Mouse (Mus musculus) hindbrain, embryonic 13.5 days (tissue): ENCODE results near the gene Med25. TPM values are rescaled to one million over a fixed set of nuclear protein-coding genes. Genes with fewer than 3 reads are reported as not detected.

ENCODE experiments used
- ATAC-seq: fragments of 200-750 bp; cut with Nextera tagmentation; 2 replicates; pipeline ENCODE4 v1.8.0; 2017; ENCODE audit warnings: moderate TSS enrichment; ENCODE audit not compliant: low FRiP score
- H3K27ac ChIP-seq: fragments of 300-500 bp; sonication (generic); 2 replicates; pipeline ENCODE4 v1.5.1; 2015; ENCODE audit warnings: inconsistent platforms, mild to moderate bottlenecking, moderate library complexity
- H3K27me3 ChIP-seq: fragments of 300-500 bp; sonication (generic); 2 replicates; pipeline ENCODE4 v1.6.1; 2015; ENCODE audit warnings: mild to moderate bottlenecking, inconsistent platforms
- H3K36me3 ChIP-seq: fragments of 300-500 bp; sonication (generic); 2 replicates; pipeline ENCODE4 v1.6.1; 2015; ENCODE audit warnings: mild to moderate bottlenecking, inconsistent platforms
- H3K4me1 ChIP-seq: fragments of 300-500 bp; sonication (generic); replicated peaks from 2 replicates; pipeline ENCODE4 v1.6.1; 2015; ENCODE audit warnings: inconsistent platforms
- H3K4me2 ChIP-seq: fragments of 300-500 bp; sonication (generic); 2 replicates; pipeline ENCODE4 v1.6.1; 2015; ENCODE audit warnings: inconsistent platforms, mild to moderate bottlenecking, moderate library complexity
- H3K4me3 ChIP-seq: fragments of 300-500 bp; sonication (generic); 2 replicates; pipeline ENCODE4 v1.5.1; 2015; ENCODE audit warnings: mild to moderate bottlenecking, inconsistent platforms
- H3K9ac ChIP-seq: fragments of 300-500 bp; sonication (generic); 2 replicates; pipeline ENCODE4 v1.6.1; 2015; ENCODE audit warnings: mild to moderate bottlenecking, inconsistent platforms
- H3K9me3 ChIP-seq: fragments of 300-500 bp; sonication (generic); 2 replicates; pipeline ENCODE4 v1.6.1; 2016; ENCODE audit warnings: inconsistent platforms
- WGBS: fragments of 180-500 bp; shearing (Covaris S2); methylation state at CpG from one replicate; pipeline ENCODE4 v1.1.7; 2015; 5-methylcytosine and 5-hydroxymethylcytosine counted together
- polyA plus RNA-seq: library from polyadenylated mRNA; unstranded; fragments of >200 nt; fragmentation: Nextera tagmentation; extraction: Ambion mirVana; gene quantifications from 2 replicates; pipeline ENCODE4 v1.2.1, GENCODE M21; 2015

The Med25 gene
- polyA plus RNA-seq, 1 experiment from 2014 or later, result 142 TPM

DNA sequence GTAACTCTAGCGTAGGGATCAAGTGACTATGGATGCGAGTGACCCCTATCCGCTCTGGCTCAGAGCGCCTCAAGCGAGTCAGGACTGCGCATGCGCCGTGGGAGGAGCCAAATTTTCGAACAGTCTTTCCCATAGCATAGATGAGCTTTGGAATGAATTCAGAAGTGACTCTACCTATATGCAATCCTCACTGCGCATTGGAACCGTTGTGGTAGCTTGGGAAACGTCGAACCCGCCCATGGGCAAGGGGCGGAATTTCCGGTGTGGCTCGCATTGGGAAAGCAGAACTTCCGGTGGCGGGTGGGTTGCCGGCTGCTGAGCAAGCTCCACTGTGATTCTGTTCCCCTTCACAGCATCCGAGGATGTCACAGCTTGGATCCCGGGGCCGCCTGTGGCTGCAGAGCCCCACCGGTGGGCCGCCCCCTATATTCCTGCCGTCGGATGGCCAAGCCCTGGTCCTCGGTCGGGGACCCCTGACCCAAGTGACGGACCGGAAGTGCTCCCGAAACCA, 35.4 kb downstream of the Med25 start, which contains the start of gene Pnkp:
TSS of gene Pnkp (plus strand) at position 98 of the 511 bp plus-strand sequence.
- peak; percentile 44 for ATAC-seq
- peaks cover 76% of the 10 kb centered on the region for H3K4me1 ChIP-seq
- peak within 1 kb of the TSS; percentile 96 for H3K27ac ChIP-seq
- peak within 1 kb of the TSS; percentile 92 for H3K4me2 ChIP-seq
- H3K4me3 ChIP-seq, result peak within 1 kb of the TSS; percentile 70
- no peaks in the 10 kb centered on the region for H3K9me3 ChIP-seq
- no peaks in the 10 kb centered on the region for H3K27me3 ChIP-seq
- WGBS, result under 1% methylated on average over 32 of the region's 32 CpGs
- peak within 1 kb of the TSS; percentile 92 for H3K9ac ChIP-seq
- peaks cover 30% of the 10 kb centered on the region for H3K36me3 ChIP-seq

DNA sequence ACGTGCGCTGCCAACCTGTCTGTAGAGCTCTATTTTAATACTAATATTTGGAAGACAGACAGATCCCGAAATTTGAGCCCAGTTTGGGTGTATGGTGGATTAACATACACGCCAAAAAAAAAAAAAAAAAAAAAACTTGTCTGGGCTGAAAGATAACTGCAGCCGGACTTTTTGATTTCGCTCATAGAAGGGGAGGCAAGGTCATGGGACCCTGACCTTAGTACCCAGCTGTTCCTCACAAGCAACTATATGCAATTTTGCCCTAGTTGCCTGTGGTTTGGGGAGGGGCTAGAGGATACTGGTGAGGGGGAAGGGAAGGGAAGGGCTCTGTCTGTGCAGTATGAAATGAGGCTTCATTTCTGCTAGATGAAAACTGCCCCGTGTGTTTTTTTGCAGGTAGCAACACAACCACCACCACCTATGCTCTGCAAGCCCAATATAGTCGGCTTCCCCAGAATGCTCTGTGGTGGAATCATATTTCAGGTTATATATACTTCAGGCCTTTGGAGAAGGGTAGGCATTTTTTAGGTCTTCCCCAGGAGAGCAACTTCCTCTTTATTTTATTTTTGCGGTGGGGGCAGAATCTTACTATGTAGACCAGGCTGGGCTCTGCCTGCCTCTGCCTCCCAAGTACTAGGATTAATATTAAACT, 36.1 kb downstream of the Med25 start:
- peak overlapping the region; percentile 70 for H3K4me3 ChIP-seq
- 69% methylated on average over 9 of the region's 9 CpGs for WGBS
- H3K27me3 ChIP-seq, result no peaks in the 10 kb centered on the region
- H3K9me3 ChIP-seq, result no peaks in the 10 kb centered on the region
- ATAC-seq, result no peak
- H3K4me1 ChIP-seq, result peaks cover 81% of the 10 kb centered on the region
- H3K4me2 ChIP-seq, result peak overlapping the region; percentile 92
- peak overlapping the region; percentile 96 for H3K27ac ChIP-seq
- peak overlapping the region; percentile 92; the same call in 1 of the 2 replicates for H3K9ac ChIP-seq
- H3K36me3 ChIP-seq, result peaks cover 28% of the 10 kb centered on the region

DNA sequence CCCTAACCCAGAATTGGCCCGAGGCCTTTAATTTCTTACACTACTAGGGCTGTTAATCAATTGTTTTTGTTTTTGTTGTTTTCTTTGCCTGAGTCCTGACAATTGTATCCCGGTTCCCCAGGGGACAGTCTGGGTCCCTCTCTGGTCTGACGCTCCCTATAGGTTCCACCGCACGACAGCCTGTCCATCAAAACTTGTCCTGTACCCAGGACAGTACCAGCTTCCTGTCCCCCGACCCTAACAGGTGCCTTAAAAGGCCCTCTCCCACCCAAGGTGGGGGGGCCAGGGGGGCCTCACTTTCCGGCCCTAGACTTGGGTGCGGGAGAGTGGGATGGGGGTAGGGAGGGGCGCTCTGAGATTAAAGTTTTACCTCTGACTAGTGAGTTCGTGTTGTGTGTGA, 37.5 kb downstream of the Med25 start:
- H3K27ac ChIP-seq, result peak overlapping the region; percentile 95
- no peaks in the 10 kb centered on the region for H3K9me3 ChIP-seq
- peak overlapping the region; percentile 78 for H3K9ac ChIP-seq
- no peaks in the 10 kb centered on the region for H3K27me3 ChIP-seq
- peaks cover 79% of the 10 kb centered on the region for H3K4me1 ChIP-seq
- peaks cover 22% of the 10 kb centered on the region for H3K36me3 ChIP-seq
- no peak for ATAC-seq
- peak overlapping the region; percentile 72 for H3K4me2 ChIP-seq
- 37% methylated on average over 10 of the region's 10 CpGs for WGBS
- H3K4me3 ChIP-seq, result peak overlapping the region; percentile 45

DNA sequence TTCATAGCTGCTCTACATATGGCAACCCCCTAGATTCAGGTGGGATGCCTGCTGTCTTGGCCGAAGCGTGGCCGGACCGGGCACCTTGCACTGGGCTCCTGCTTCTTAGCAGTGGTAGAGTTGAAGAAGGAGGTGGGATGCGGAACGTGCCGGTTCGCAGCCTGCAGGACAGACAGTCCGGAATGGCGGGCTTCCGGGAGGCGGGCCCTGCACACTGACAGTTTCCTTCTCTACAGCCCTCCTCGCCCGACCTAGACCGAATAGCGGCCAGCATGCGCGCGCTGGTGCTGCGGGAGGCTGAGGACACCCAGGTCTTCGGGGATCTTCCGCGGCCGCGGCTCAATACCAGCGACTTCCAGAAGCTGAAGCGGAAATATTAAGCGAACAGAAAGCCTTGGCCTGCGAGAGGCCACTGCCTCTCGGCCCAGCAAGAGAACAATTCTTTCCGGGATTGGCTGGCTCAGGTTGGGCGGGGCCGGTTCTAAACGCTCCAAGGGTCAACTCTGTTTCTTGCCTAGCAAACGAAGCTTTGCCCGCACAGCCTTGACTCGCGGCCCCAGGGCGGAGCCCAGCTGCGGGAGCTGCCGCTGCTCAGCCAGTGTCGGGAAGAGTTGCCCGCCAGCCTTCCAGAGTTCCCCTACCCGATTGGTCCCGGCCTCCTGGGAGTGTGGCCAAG, 38.0 kb downstream of the Med25 start:
- Histone ChIP-seq H3K9me3 (no peaks in the 10 kb centered on the region), H3K9ac (peak overlapping the region; percentile 78), H3K4me3 (peak overlapping the region; percentile 45), H3K4me1 (peaks cover 75% of the 10 kb centered on the region), H3K27ac (peak overlapping the region; percentile 95), H3K36me3 (peaks cover 21% of the 10 kb centered on the region), H3K4me2 (peak overlapping the region; percentile 72), H3K27me3 (no peaks in the 10 kb centered on the region)
- no peak for ATAC-seq
- under 1% methylated on average over 45 of the region's 45 CpGs for WGBS

DNA sequence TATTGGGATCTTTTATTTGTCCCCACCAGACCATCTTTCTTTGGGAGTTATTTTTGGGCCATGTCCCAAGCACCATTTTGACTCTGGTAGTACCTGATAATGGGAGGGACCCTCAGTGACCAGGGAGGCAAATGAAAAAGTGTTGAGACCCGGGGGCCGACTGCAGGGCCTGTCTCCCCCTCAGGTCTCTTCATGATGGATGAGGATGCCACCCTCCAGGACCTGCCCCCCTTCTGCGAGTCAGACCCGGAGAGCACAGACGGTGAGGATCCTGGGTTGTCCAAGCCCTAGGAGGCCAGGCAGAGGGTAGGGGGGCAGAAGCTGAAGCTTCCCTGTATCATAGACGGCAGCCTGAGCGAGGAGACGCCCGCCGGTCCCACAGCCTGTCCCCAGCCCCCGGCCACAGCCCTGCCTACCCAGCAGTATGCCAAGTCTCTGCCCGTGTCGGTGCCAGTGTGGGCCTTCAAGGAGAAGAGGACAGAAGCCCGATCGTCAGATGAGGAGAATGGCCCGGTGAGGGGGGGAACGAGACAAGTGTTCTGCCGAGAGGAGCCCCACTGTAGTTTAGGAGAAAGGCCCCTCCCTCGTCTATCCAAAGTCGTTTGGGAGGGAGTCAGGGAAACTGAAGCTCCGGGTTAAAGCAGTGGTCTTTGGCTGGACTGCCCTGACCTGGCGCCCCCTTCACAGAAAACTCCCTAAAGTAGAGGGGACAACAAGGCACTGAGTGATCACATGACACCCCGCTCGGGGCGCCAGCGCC, 38.7 kb downstream of the Med25 start:
- ATAC-seq, result no peak
- Histone ChIP-seq H3K27ac (peak overlapping the region; percentile 95), H3K27me3 (no peaks in the 10 kb centered on the region), H3K4me3 (peak overlapping the region; percentile 45), H3K4me2 (peak overlapping the region; percentile 72), H3K9me3 (no peaks in the 10 kb centered on the region), H3K36me3 (peaks cover 17% of the 10 kb centered on the region), H3K4me1 (peaks cover 70% of the 10 kb centered on the region), H3K9ac (peak overlapping the region; percentile 78)
- WGBS, result 22% methylated on average over 26 of the region's 26 CpGs

DNA sequence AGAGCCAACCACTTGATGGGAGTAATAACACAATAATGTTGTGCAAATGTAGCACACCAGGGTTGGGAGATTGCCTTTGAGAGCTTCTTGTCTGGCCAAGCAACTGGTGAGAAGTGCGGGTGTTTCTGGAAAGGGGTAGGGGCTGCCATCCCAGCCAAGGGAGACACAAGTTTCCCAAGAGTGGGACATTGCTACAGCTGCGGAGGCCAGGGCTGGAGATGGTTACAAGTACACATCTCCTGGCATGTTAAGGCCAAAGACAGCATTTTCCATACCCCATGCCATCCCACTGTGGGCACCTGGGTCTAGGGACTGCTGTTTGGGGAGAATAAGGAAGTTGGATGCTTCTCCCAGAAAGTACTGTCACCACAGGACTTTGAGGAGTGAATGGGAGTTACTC, 39.4 kb downstream of the Med25 start:
- H3K9ac ChIP-seq, result peak overlapping the region; percentile 39; the same call in 1 of the 2 replicates

DNA sequence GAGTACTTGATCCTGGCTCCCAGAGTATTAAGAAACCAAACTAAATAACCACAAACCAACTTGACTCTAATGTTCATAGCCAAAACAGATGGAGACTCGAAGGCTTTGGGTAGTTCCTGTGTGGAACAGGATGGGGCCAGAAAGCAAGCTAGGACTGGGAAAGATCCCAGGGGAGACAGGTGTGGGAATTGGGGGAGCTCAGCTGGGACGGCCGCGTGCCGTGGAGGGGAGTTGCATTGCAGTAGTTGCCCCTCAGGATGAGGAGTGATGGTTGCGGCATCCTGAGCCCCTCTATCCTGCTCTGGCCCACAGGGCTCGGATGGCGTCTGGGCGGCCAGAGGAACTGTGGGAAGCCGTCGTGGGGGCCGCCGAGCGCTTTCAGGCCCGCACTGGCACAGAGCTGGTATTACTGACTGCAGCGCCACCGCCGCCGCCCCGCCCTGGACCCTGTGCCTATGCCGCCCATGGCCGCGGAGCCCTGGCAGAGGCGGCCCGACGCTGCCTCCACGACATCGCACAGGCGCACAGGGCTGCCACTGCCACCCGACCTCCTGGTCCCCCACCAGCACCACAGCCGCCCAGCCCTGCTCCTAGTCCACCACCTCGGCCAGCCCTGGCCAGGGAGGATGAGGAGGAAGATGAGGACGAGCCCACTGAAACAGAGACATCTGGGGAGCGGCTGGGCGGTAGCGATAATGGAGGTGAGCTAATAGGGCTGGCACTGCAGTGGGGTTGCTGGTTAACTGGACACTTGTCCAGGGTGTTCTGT, 40.1 kb downstream of the Med25 start:
- 0 out of 2 replicates have a peak overlapping the region, but pooled peaks have one; percentile 4 for H3K4me2 ChIP-seq
- no peak overlapping the region for H3K27ac ChIP-seq
- no peak overlapping the region for H3K4me3 ChIP-seq
- peak overlapping the region; percentile 39; the same call in 1 of the 2 replicates for H3K9ac ChIP-seq
- ATAC-seq, result no peak
- H3K27me3 ChIP-seq, result no peaks in the 10 kb centered on the region
- peaks cover 64% of the 10 kb centered on the region for H3K4me1 ChIP-seq
- peaks cover 17% of the 10 kb centered on the region for H3K36me3 ChIP-seq
- H3K9me3 ChIP-seq, result no peaks in the 10 kb centered on the region
- whole genome bisulfite sequencing, result 90% methylated on average over 36 of the region's 36 CpGs

More for the DNA sequence above, 39.4 kb downstream of the Med25 start:
- Histone ChIP-seq H3K4me3 (no peak overlapping the region), H3K27me3 (no peaks in the 10 kb centered on the region), H3K4me1 (peaks cover 64% of the 10 kb centered on the region), H3K9me3 (no peaks in the 10 kb centered on the region), H3K27ac (no peak overlapping the region), H3K4me2 (no peak overlapping the region; the same call in 1 of the 2 replicates), H3K36me3 (peaks cover 17% of the 10 kb centered on the region)
- WGBS, result 94% methylated on average over 2 of the region's 2 CpGs
- no peak for ATAC-seq

DNA sequence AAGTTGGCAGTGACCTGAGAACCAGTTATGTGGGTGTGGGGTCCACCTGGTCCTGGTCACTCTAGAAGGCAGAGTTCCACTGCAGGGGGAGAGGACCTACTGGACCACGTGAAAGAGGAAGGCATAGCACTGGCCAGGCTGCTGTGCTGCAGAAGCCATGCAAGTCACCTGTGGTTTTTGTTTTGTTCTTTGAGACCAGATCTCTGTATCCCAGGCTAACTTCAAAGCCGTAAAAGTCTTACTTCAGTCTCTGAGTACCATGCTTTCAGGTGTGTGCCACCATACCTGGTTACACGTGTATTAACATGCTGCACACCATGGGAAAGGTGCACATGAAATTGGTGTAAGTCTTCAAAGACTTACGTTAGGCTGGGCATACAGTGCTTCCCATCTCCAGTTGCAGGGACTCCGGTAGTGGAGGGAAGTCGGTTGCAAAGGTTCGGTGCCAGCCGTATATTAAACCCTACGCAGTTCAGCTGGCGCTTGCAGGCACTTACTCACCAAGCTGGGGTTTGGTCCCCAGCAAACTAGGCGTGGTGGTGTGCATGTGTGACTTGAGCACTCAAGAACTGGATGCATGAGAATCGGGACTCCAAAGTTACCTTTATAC, 40.8 kb downstream of the Med25 start:
- peaks cover 69% of the 10 kb centered on the region for H3K4me1 ChIP-seq
- H3K36me3 ChIP-seq, result peaks cover 20% of the 10 kb centered on the region
- H3K4me2 ChIP-seq, result peak overlapping the region; percentile 86; the same call in 1 of the 2 replicates
- peak overlapping the region; percentile 78; the same call in 1 of the 2 replicates for H3K4me3 ChIP-seq
- H3K27me3 ChIP-seq, result no peaks in the 10 kb centered on the region
- no peaks in the 10 kb centered on the region for H3K9me3 ChIP-seq
- no peak for ATAC-seq
- H3K27ac ChIP-seq, result no peak overlapping the region
- WGBS, result 94% methylated on average over 12 of the region's 12 CpGs
- no peak overlapping the region for H3K9ac ChIP-seq

DNA sequence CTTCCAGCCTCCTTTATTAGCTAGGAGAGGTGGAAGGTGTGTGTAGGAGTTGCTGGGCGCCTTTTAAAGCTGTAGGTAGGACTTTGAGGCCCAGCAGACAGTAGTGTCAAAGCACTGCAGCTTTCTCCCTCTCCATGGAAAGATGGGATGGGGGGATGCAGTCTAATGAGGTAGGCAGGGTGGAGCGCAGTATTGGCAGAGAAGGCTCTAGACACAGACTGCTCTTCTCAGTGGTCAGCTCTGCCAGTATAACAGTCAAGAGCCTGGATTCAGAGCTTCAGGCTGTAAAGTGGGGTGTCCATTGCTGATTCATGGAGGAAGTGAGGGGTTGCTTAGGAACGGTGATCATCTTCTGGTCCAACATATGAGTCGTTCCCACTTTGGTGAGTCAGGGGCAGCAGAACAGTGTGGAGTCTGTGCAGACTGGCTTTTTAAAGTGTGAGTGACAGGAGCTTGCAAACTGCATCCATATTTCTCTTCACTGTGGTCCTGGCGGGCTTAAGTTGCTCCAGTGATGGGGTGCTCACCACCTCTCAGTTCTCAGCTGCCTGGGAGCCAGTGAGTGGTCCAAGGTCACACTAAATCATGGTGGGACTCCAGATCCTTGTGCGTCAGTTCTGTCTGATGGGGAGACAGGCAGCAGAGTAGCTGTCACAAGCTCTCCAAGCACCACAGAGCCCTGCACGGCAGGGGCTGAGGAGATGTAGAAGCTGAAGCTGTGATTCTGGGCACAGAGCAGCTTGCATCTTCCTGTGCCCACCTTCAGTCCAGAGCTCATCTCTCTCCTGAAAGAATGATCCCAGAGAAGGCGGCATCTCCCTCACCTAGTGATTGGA, 41.5 kb downstream of the Med25 start:
- WGBS, result 84% methylated on average over 8 of the region's 8 CpGs
- Histone ChIP-seq H3K4me2 (peak overlapping the region; percentile 86), H3K9me3 (no peaks in the 10 kb centered on the region), H3K36me3 (peaks cover 27% of the 10 kb centered on the region), H3K9ac (peak overlapping the region; percentile 87), H3K27me3 (no peaks in the 10 kb centered on the region), H3K27ac (peak overlapping the region; percentile 98), H3K4me3 (peak overlapping the region; percentile 78), H3K4me1 (peaks cover 66% of the 10 kb centered on the region)
- no peak for ATAC-seq

DNA sequence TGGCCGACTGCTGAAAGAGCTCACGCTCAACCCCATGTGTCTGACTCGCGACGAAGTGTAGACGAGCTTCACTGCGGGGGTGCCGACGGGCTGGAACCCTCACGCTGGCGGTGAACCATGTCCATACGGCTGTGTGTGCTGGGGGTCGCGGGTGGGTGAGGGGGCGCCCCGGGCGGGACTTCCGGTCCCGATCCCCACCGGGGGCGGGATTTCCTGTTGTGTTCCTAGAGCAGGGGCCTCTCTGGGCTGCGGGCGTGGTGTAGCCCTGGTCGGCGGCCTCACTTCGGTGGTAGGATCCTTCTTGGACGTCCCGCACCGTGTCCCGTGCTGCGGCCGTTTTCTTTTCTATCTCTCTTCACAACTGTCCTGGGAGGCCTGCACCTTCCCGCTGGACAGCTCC, 42.4 kb downstream of the Med25 start:
- H3K4me3 ChIP-seq, result peak overlapping the region; percentile 78

More for the DNA sequence above, 42.4 kb downstream of the Med25 start:
- peak overlapping the region; percentile 87 for H3K9ac ChIP-seq
- H3K36me3 ChIP-seq, result peaks cover 36% of the 10 kb centered on the region
- H3K27ac ChIP-seq, result peak overlapping the region; percentile 98
- no peaks in the 10 kb centered on the region for H3K27me3 ChIP-seq
- ATAC-seq, result peak; percentile 32
- peaks cover 63% of the 10 kb centered on the region for H3K4me1 ChIP-seq
- WGBS, result under 1% methylated on average over 31 of the region's 33 CpGs
- H3K4me2 ChIP-seq, result peak overlapping the region; percentile 86
- H3K9me3 ChIP-seq, result no peaks in the 10 kb centered on the region
